Comparison of ENCODE assay signal across 15 mouse cellular contexts in the genomic region with DNA sequence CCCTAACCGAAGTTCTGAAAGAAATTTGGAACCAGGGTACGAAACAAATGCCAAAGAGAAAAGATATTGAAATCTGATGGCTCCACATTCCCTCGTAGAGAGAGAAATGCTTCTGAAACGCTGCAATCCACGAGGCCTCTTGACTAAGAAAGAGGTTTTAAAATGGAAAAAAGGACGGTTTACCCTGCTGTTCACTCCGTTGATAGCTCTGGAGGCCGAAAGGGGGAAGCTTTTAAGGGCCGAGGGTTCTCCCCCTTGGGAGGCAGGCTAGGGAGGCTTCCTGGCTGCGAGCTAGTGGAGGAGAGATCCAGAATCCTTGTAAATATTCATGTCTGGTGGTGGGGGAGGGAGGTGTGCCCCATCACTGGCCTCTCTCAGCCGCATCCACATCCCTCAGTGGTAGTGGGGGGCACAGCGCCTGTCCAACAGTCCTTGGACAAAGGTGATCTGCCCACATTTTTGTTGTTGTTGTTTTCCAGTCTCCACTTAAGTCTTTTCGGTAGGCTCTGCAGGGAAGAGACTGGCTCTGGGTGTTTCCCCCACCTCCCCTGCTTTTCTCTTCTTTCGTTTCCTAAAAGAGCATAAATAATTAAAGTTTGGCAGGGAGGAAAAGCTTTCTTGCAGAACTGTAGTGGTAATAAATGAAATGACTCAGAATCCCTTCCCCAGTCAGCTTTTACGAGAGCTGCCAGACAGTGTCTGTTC. TPM values are rescaled to one million over a fixed set of nuclear protein-coding genes. Genes with fewer than 3 reads are reported as not detected.
A peak's percentile ranks its signal among the peaks of the same experiment; 100 is the strongest.
DNase-seq lines count a peak whose midpoint lies in the region; ATAC-seq and TF ChIP-seq lines count a peak whose summit lies in the region.
"Had no signal": no experiment of that assay in that cellular context is flagged by ENCODE, and none has a peak within 500 bp of the region (broad histone marks: within the 10 kb centered on the region; RNA-seq: fewer than 3 reads in every experiment).

A gene (plus strand): TSS at position 667 of the 705 bp plus-strand sequence.

- TF ChIP-seq CTCF in liver, postnatal 0 days (IDR thresholded peaks at IDR 0.05; ENCODE audit: low read depth) = no peak

- peaks cover 39% of the 10 kb centered on the region for H3K4me1 ChIP-seq in heart, embryonic 10.5 days
- H3K4me1 ChIP-seq in liver, postnatal 0 days (ENCODE audit: insufficient read depth) = peaks cover 3% of the 10 kb centered on the region; the same call in 1 of the 2 replicates
- H3K4me1 ChIP-seq in intestine, embryonic 15.5 days (replicated peaks) = peaks cover 17% of the 10 kb centered on the region
- 0 out of 2 replicates have a peak, but pooled peaks cover 10% of the 10 kb centered on the region for H3K4me1 ChIP-seq in neural tube, embryonic 14.5 days (ENCODE audit: control insufficient read depth, insufficient read depth, low read length)
- H3K4me1 ChIP-seq in forebrain, embryonic 13.5 days = peaks cover 13% of the 10 kb centered on the region

- H3K36me3 ChIP-seq in heart, embryonic 10.5 days = no peaks in the 10 kb centered on the region
- no peaks in the 10 kb centered on the region for H3K36me3 ChIP-seq in liver, postnatal 0 days (replicated peaks; ENCODE audit: insufficient read depth, low read length)
- H3K36me3 ChIP-seq in intestine, embryonic 15.5 days = no peaks in the 10 kb centered on the region
- no peaks in the 10 kb centered on the region for H3K36me3 ChIP-seq in neural tube, embryonic 14.5 days (ENCODE audit: control insufficient read depth, insufficient read depth, low read length)
- H3K36me3 ChIP-seq in forebrain, embryonic 13.5 days (ENCODE audit: poor library complexity, severe bottlenecking) = no peaks in the 10 kb centered on the region
- H3K36me3 ChIP-seq: midbrain, embryonic 12.5 days had no signal

- no peak for TF ChIP-seq EP300 in liver, postnatal 0 days (IDR thresholded peaks at IDR 0.05; ENCODE audit: low read depth)

- H3K27me3 ChIP-seq in heart, embryonic 10.5 days (ENCODE audit: insufficient read depth, poor library complexity, severe bottlenecking) = peaks cover 100% of the 10 kb centered on the region
- peaks cover 100% of the 10 kb centered on the region for H3K27me3 ChIP-seq in liver, postnatal 0 days (ENCODE audit: insufficient read depth, low read length)
- peaks cover 99% of the 10 kb centered on the region for H3K27me3 ChIP-seq in intestine, embryonic 15.5 days (replicated peaks)
- peaks cover 53% of the 10 kb centered on the region for H3K27me3 ChIP-seq in neural tube, embryonic 14.5 days (ENCODE audit: control insufficient read depth, insufficient read depth, low read length)
- peaks cover 100% of the 10 kb centered on the region for H3K27me3 ChIP-seq in forebrain, embryonic 13.5 days

- H3K9ac ChIP-seq in liver, postnatal 0 days (replicated peaks) = no peak within 1 kb of the TSS
- no peak within 1 kb of the TSS for H3K9ac ChIP-seq in intestine, embryonic 15.5 days
- peak within 1 kb of the TSS; percentile 39 for H3K9ac ChIP-seq in neural tube, embryonic 14.5 days (replicated peaks; ENCODE audit: low read depth, low read length)
- no peak within 1 kb of the TSS for H3K9ac ChIP-seq in forebrain, embryonic 13.5 days
- H3K9ac ChIP-seq: lung, embryonic 14.5 days; midbrain, embryonic 12.5 days had no signal

- peak; percentile 66 for DNase-seq in heart, embryonic 10.5 days (ENCODE audit: low spot score)
- DNase-seq in heart, adult 8-10 months (ENCODE audit: low spot score) = no peak
- peak; percentile 8 for DNase-seq in liver, postnatal 0 days
- no peak for DNase-seq in liver
- DNase-seq in cerebellum, adult 8-10 months = no peak
- DNase-seq: adrenal gland, adult 8-10 months; lung, embryonic 14.5 days had no signal

- peak within 1 kb of the TSS; percentile 38; the same call in 1 of the 2 replicates for H3K4me3 ChIP-seq in heart, embryonic 10.5 days
- no peak within 1 kb of the TSS for H3K4me3 ChIP-seq in liver, postnatal 0 days (ENCODE audit: low read depth, low read length)
- peak within 1 kb of the TSS; percentile 16 for H3K4me3 ChIP-seq in intestine, embryonic 15.5 days (replicated peaks)
- peak within 1 kb of the TSS; percentile 42 for H3K4me3 ChIP-seq in neural tube, embryonic 14.5 days (ENCODE audit: low read depth, low read length)
- H3K4me3 ChIP-seq in forebrain, embryonic 13.5 days = no peak within 1 kb of the TSS
- H3K4me3 ChIP-seq: midbrain, embryonic 12.5 days had no signal

- H3K4me2 ChIP-seq in liver, postnatal 0 days (ENCODE audit: low read depth, low read length) = no peak within 1 kb of the TSS
- peak within 1 kb of the TSS; percentile 38 for H3K4me2 ChIP-seq in intestine, embryonic 15.5 days (replicated peaks)
- peak within 1 kb of the TSS; percentile 42 for H3K4me2 ChIP-seq in neural tube, embryonic 14.5 days (ENCODE audit: low read depth, low read length)
- H3K4me2 ChIP-seq in forebrain, embryonic 13.5 days = no peak within 1 kb of the TSS
- H3K4me2 ChIP-seq: lung, embryonic 14.5 days; midbrain, embryonic 12.5 days had no signal

- ATAC-seq in liver, postnatal 0 days = no peak
- ATAC-seq in intestine, embryonic 15.5 days = no peak
- ATAC-seq in neural tube, embryonic 14.5 days (ENCODE audit: low read depth) = no peak
- no peak for ATAC-seq in forebrain, embryonic 13.5 days
- ATAC-seq: forebrain, embryonic 16.5 days; hindbrain, embryonic 16.5 days had no signal

- 2% methylated on average over 15 of the region's 15 CpGs for WGBS in heart, embryonic 10.5 days
- WGBS in liver, postnatal 0 days (ENCODE audit: insufficient replicate concordance) = 2% methylated on average over 15 of the region's 15 CpGs
- WGBS in intestine, embryonic 15.5 days = 3% methylated on average over 15 of the region's 15 CpGs
- 3% methylated on average over 15 of the region's 15 CpGs for WGBS in neural tube, embryonic 14.5 days
- WGBS in forebrain, embryonic 13.5 days = 1% methylated on average over 15 of the region's 15 CpGs

- no peaks in the 10 kb centered on the region for H3K9me3 ChIP-seq in heart, embryonic 10.5 days
- no peaks in the 10 kb centered on the region for H3K9me3 ChIP-seq in liver, postnatal 0 days (ENCODE audit: low read length)
- H3K9me3 ChIP-seq in intestine, embryonic 15.5 days = no peaks in the 10 kb centered on the region
- no peaks in the 10 kb centered on the region for H3K9me3 ChIP-seq in neural tube, embryonic 14.5 days (ENCODE audit: control insufficient read depth, low read length)
- no peaks in the 10 kb centered on the region for H3K9me3 ChIP-seq in forebrain, embryonic 13.5 days (replicated peaks)
- H3K9me3 ChIP-seq: midbrain, embryonic 12.5 days had no signal

- H3K27ac ChIP-seq in heart, embryonic 10.5 days = no peak within 1 kb of the TSS
- no peak within 1 kb of the TSS for H3K27ac ChIP-seq in liver, postnatal 0 days (ENCODE audit: low read depth)
- H3K27ac ChIP-seq in intestine, embryonic 15.5 days = 0 out of 2 replicates have a peak within 1 kb of the TSS, but pooled peaks have one; percentile 11
- H3K27ac ChIP-seq in neural tube, embryonic 14.5 days (ENCODE audit: low read depth, low read length) = peak within 1 kb of the TSS; percentile 81
- H3K27ac ChIP-seq in forebrain, embryonic 13.5 days = no peak within 1 kb of the TSS
- H3K27ac ChIP-seq: midbrain, embryonic 12.5 days had no signal

RNA-seq across cellular contexts. Expression of the gene that starts here (rescaled TPM):
- 0.07 and 2.1 TPM in 2 replicates for polyA plus RNA-seq in heart, embryonic 10.5 days (2016; fragmentation: Nextera tagmentation; extraction: Ambion mirVana)
- total RNA-seq in heart, adult 8-10 months (2022) = not detected
- polyA plus RNA-seq in liver, postnatal 0 days (2015; fragmentation: Nextera tagmentation; extraction: Ambion mirVana) = not detected in 2 replicates
- 1.2 and 2.3 TPM in 2 replicates for polyA plus RNA-seq in intestine, embryonic 15.5 days (2015; fragmentation: Nextera tagmentation; extraction: Ambion mirVana)
- polyA plus RNA-seq in neural tube, embryonic 14.5 days (2014; fragmentation: Nextera tagmentation; extraction: Ambion mirVana) = 0.09 TPM in 1 of 2 replicates, not detected in the other
- not detected in 2 replicates for polyA plus RNA-seq in forebrain, embryonic 13.5 days (2015; fragmentation: Nextera tagmentation; extraction: Ambion mirVana)
- total RNA-seq: adrenal gland, adult 8-10 months; common myeloid progenitor, adult 5-6 weeks had no signal
- polyA plus RNA-seq: forebrain, embryonic 16.5 days; hindbrain, embryonic 16.5 days; lung, embryonic 14.5 days; midbrain, embryonic 12.5 days; stomach, embryonic 16.5 days had no signal

Comparison
In these comparisons a context has a peak if more than half of its experiments do, and no peak if none do; other contexts are left out.
1. Peak in DNase-seq in liver, postnatal 0 days; RNA of the gene not detected or under 1 TPM.
2. H3K27ac ChIP-seq: peak in intestine, embryonic 15.5 days (single experiment) and neural tube, embryonic 14.5 days (single experiment); none in heart, embryonic 10.5 days (single experiment), liver, postnatal 0 days (single experiment) and forebrain, embryonic 13.5 days (single experiment).
3. H3K4me3 ChIP-seq: peak in heart, embryonic 10.5 days (single experiment), intestine, embryonic 15.5 days (single experiment) and neural tube, embryonic 14.5 days (single experiment); none in liver, postnatal 0 days (single experiment) and forebrain, embryonic 13.5 days (single experiment).
4. H3K4me2 ChIP-seq: peak in intestine, embryonic 15.5 days (single experiment) and neural tube, embryonic 14.5 days (single experiment); none in liver, postnatal 0 days (single experiment) and forebrain, embryonic 13.5 days (single experiment).